ENCODE assay signal across 7 mouse cellular contexts in genomic region chr19:31762411-31763245, GRCm38 (mm10). TPM values are rescaled to one million over a fixed set of nuclear protein-coding genes. Genes with fewer than 3 reads are reported as not detected.
DNase-seq lines count a peak whose midpoint lies in the region; ATAC-seq and TF ChIP-seq lines count a peak whose summit lies in the region.

No protein-coding gene starts in this region.

- DNase-seq in Muller cell, postnatal 12 days (ENCODE audit: inconsistent ontology term), result peak; percentile 80
- peak; percentile 97 for DNase-seq in heart, adult 11 months
- DNase-seq in lung, adult 18-20 months, result peak; percentile 68 to 75
- DNase-seq in layer of hippocampus, adult 8-10 months (ENCODE audit: low spot score in 2 of 2), result no peak

- H3K36me3 ChIP-seq in intestine, postnatal 0 days (ENCODE audit: control insufficient read depth, insufficient read depth), result no peaks in the 10 kb centered on the region

- H3K4me1 ChIP-seq in brown adipose tissue, adult 24 weeks (ENCODE audit: control insufficient read depth, insufficient read depth, insufficient read length, low read length), result no peaks in the 10 kb centered on the region
- H3K4me1 ChIP-seq in intestine, postnatal 0 days (replicated peaks; ENCODE audit: control insufficient read depth, insufficient read depth, low read length), result no peaks in the 10 kb centered on the region
- peaks cover 16% of the 10 kb centered on the region for H3K4me1 ChIP-seq in olfactory bulb, adult 2 months (ENCODE audit: control insufficient read depth, insufficient read depth, low read length)

- no peak for TF ChIP-seq POLR2A in olfactory bulb, adult 2 months (IDR thresholded peaks at IDR 0.05; ENCODE audit: insufficient read depth, low read depth, low read length)

- 2% methylated on average over 24 of the region's 24 CpGs for WGBS in intestine, postnatal 0 days
- 9% methylated on average over 24 of the region's 24 CpGs for WGBS in olfactory bulb, adult 2 months

- peak; percentile 15; the same call in 1 of the 2 replicates for TF ChIP-seq CTCF in intestine, postnatal 0 days (IDR thresholded peaks at IDR 0.05; ENCODE audit: low read depth)
- TF ChIP-seq CTCF in olfactory bulb, adult 2 months (IDR thresholded peaks at IDR 0.05; ENCODE audit: insufficient read depth, low read depth, low read length), result no peak

- H3K9ac ChIP-seq in intestine, postnatal 0 days (ENCODE audit: low read depth, low read length), result 0 out of 2 replicates have a peak overlapping the region, but pooled peaks have one; percentile 31

- H3K9me3 ChIP-seq in intestine, postnatal 0 days (ENCODE audit: control insufficient read depth), result no peaks in the 10 kb centered on the region

- H3K4me2 ChIP-seq in intestine, postnatal 0 days (replicated peaks; ENCODE audit: low read depth), result peak overlapping the region; percentile 97

- ATAC-seq in intestine, postnatal 0 days, result peak; percentile 28; the same call in 1 of the 2 replicates

- H3K4me3 ChIP-seq in brown adipose tissue, adult 24 weeks (ENCODE audit: insufficient read depth, low read depth, low read length), result peak overlapping the region; percentile 54
- peak overlapping the region; percentile 67 for H3K4me3 ChIP-seq in intestine, postnatal 0 days (ENCODE audit: low read depth, low read length)
- H3K4me3 ChIP-seq in olfactory bulb, adult 2 months (ENCODE audit: insufficient read depth, low read depth, low read length), result peak overlapping the region; percentile 16

- 0 out of 2 replicates have a peak overlapping the region, but pooled peaks have one; percentile 6 for H3K27ac ChIP-seq in brown adipose tissue, adult 24 weeks (replicated peaks; ENCODE audit: low read depth, low read length)
- H3K27ac ChIP-seq in intestine, postnatal 0 days (ENCODE audit: low read depth, low read length), result peak overlapping the region; percentile 28; the same call in 1 of the 2 replicates
- H3K27ac ChIP-seq in olfactory bulb, adult 2 months (ENCODE audit: insufficient read depth, low read depth, low read length), result no peak overlapping the region

- peaks cover 9% of the 10 kb centered on the region for H3K27me3 ChIP-seq in intestine, postnatal 0 days (replicated peaks; ENCODE audit: control insufficient read depth, insufficient read depth, low read length)

RNA-seq across cellular contexts. Expression of gene Prkg1, which starts 2.2 kb away (rescaled TPM):
- polyA plus RNA-seq in brown adipose tissue, adult 24 weeks (2012; ENCODE audit: insufficient read depth, insufficient read length, missing spikeins), result 1.3 and 2.1 TPM in 2 replicates
- polyA plus RNA-seq in intestine, postnatal 0 days (2015; fragmentation: Nextera tagmentation; extraction: Ambion mirVana), result 4.0 and 4.6 TPM in 2 replicates
- polyA plus RNA-seq in olfactory bulb, adult 2 months (2012; ENCODE audit: insufficient read depth, insufficient read length, low replicate concordance, missing spikeins), result not detected in 2 replicates
- 10 to 100 TPM; 20.0 to 24.2 (median 21.2) TPM for total RNA-seq in layer of hippocampus, adult 8-10 months (2022)

Comparison
In these comparisons a context has a peak if more than half of its experiments do, and no peak if none do; other contexts are left out.
1. DNase-seq: peak in Muller cell, postnatal 12 days (single experiment), heart, adult 11 months (single experiment) and lung, adult 18-20 months (2 of 2); none in layer of hippocampus, adult 8-10 months (0 of 2).
2. H3K4me3 ChIP-seq: peak in every context shown above with its lines; median percentile 67 in intestine, postnatal 0 days; 54 in brown adipose tissue, adult 24 weeks; 16 in olfactory bulb, adult 2 months.